Mouse (Mus musculus) MEL (cell line): ENCODE results near the gene Galnt2. TPM values are rescaled to one million over a fixed set of nuclear protein-coding genes. Genes with fewer than 3 reads are reported as not detected.

Experiments
- DNase-seq: peaks from one replicate; pipeline ENCODE4 v3.0.0; 2011; ENCODE audit warnings: low read depth, low spot score
- H3K27ac ChIP-seq: 2 replicates; pipeline ENCODE4 v1.5.1; 2012; ENCODE audit warnings: low read depth, mild to moderate bottlenecking, control low read depth, low read length, moderate library complexity; ENCODE audit not compliant: control insufficient read depth
- H3K27me3 ChIP-seq, 2 experiments: fragments of 150-350 bp in 1 of 2; sonication (generic) in 1 of 2; 2 replicates each; pipeline ENCODE4 v1.6.1; 2012; ENCODE audit warnings: low read length in 2 of 2, mild to moderate bottlenecking in 2 of 2, improper control_type of control experiment in 1 of 2, moderate library complexity in 1 of 2; ENCODE audit not compliant: insufficient read depth in 2 of 2, control insufficient read depth in 1 of 2
- H3K36me3 ChIP-seq, 2 experiments: 2 replicates each; pipeline ENCODE4 v1.6.1; 2012 to 2014; ENCODE audit warnings: low read length in 2 of 2, improper control_type of control experiment in 1 of 2, inconsistent platforms in 1 of 2, mild to moderate bottlenecking in 1 of 2; ENCODE audit not compliant: insufficient read depth in 2 of 2, control insufficient read depth in 1 of 2
- H3K4me1 ChIP-seq, 2 experiments: fragments of 150-350 bp in 1 of 2; sonication (generic) in 1 of 2; 2 replicates each; pipeline ENCODE4 v1.6.1; 2012; ENCODE audit warnings: low read length in 2 of 2, improper control_type of control experiment in 1 of 2, mild to moderate bottlenecking in 1 of 2; ENCODE audit not compliant: insufficient read depth in 2 of 2, control insufficient read depth in 1 of 2
- H3K4me3 ChIP-seq, 2 experiments: fragments of 150-350 bp in 1 of 2; sonication (generic) in 1 of 2; 2 replicates each; pipeline ENCODE4 v1.5.1; 2012; ENCODE audit warnings: low read depth in 2 of 2, low read length in 2 of 2, mild to moderate bottlenecking in 2 of 2, moderate library complexity in 2 of 2, control low read depth in 1 of 2, improper control_type of control experiment in 1 of 2; ENCODE audit not compliant: control insufficient read depth in 1 of 2, insufficient read depth in 1 of 2
- H3K79me2 ChIP-seq: 2 replicates; pipeline ENCODE4 v1.6.1; 2012; ENCODE audit warnings: mild to moderate bottlenecking, low read length, moderate library complexity; ENCODE audit not compliant: control insufficient read depth, poor library complexity, insufficient read depth
- H3K9ac ChIP-seq: 2 replicates; pipeline ENCODE4 v1.6.1; 2012; ENCODE audit warnings: low read depth, mild to moderate bottlenecking, control low read depth, low read length, moderate library complexity; ENCODE audit not compliant: control insufficient read depth, poor library complexity, severe bottlenecking
- H3K9me3 ChIP-seq: fragments of 150-350 bp; sonication (generic); replicated peaks from 2 replicates; pipeline ENCODE4 v1.6.1; 2012; ENCODE audit warnings: mild to moderate bottlenecking, low read length, improper control_type of control experiment, moderate library complexity; ENCODE audit not compliant: insufficient read depth
- BHLHE40 ChIP-seq: IDR thresholded peaks from 2 replicates; pipeline ENCODE4 v1.6.1; 2012; ENCODE audit warnings: low read depth, mild to moderate bottlenecking, inconsistent platforms, low read length, improper control_type of control experiment, borderline replicate concordance
- CHD2 ChIP-seq: IDR thresholded peaks from 2 replicates; pipeline ENCODE4 v1.6.1; 2011; ENCODE audit warnings: low read length, improper control_type of control experiment
- E2F4 ChIP-seq: IDR thresholded peaks from 2 replicates; pipeline ENCODE4 v1.6.1; 2011; ENCODE audit warnings: low read depth, low read length, improper control_type of control experiment, borderline replicate concordance
- GATA1 ChIP-seq: IDR thresholded peaks from 2 replicates; pipeline ENCODE4 v1.6.1; 2011; ENCODE audit warnings: low read depth, low read length, improper control_type of control experiment
- JUND ChIP-seq: IDR thresholded peaks from 2 replicates; pipeline ENCODE4 v1.6.1; 2011; ENCODE audit warnings: low read depth, mild to moderate bottlenecking, improper control_type of control experiment, low read length
- KAT2A ChIP-seq: conservative IDR thresholded peaks from 2 replicates; pipeline ENCODE4 v1.6.1; 2012; ENCODE audit warnings: low read depth, low read length, improper control_type of control experiment, inconsistent platforms
- MEF2A ChIP-seq: IDR thresholded peaks from 2 replicates; pipeline ENCODE4 v1.6.1; 2014; ENCODE audit warnings: low read depth, mild to moderate bottlenecking, inconsistent platforms, low read length, improper control_type of control experiment; ENCODE audit not compliant: poor library complexity, insufficient replicate concordance, severe bottlenecking; ENCODE audit errors: extremely low read depth
- MXI1 ChIP-seq: IDR thresholded peaks from 2 replicates; pipeline ENCODE4 v1.6.1; 2011; ENCODE audit warnings: mild to moderate bottlenecking, low read depth, low read length, improper control_type of control experiment
- MYB ChIP-seq: IDR thresholded peaks from 2 replicates; pipeline ENCODE4 v1.6.1; 2011; ENCODE audit warnings: mild to moderate bottlenecking, low read depth, low read length, improper control_type of control experiment
- MYC ChIP-seq: IDR thresholded peaks from 2 replicates; pipeline ENCODE4 v1.6.1; 2011; ENCODE audit warnings: low read depth, mild to moderate bottlenecking, low read length, improper control_type of control experiment, moderate library complexity
- NELFE ChIP-seq: IDR thresholded peaks from 2 replicates; pipeline ENCODE4 v1.6.1; 2011; ENCODE audit warnings: low read depth, low read length, improper control_type of control experiment
- NRF1 ChIP-seq: IDR thresholded peaks from 2 replicates; pipeline ENCODE4 v1.6.1; 2014; ENCODE audit warnings: low read depth, mild to moderate bottlenecking, inconsistent platforms, low read length, improper control_type of control experiment, moderate library complexity; ENCODE audit not compliant: poor library complexity, insufficient read depth, severe bottlenecking
- POLR2A ChIP-seq, 2 experiments: IDR thresholded peaks; 2 replicates each; pipeline ENCODE4 v1.6.1; 2011 to 2012; ENCODE audit warnings: low read length in 2 of 2, mild to moderate bottlenecking in 2 of 2, control low read depth in 1 of 2, improper control_type of control experiment in 1 of 2, low read depth in 1 of 2, moderate library complexity in 1 of 2; ENCODE audit not compliant: control insufficient read depth in 1 of 2, insufficient read depth in 1 of 2, poor library complexity in 1 of 2
- POLR2AphosphoS2 ChIP-seq: IDR thresholded peaks from 2 replicates; pipeline ENCODE4 v1.6.1; 2011; ENCODE audit warnings: low read length, improper control_type of control experiment
- RAD21 ChIP-seq: IDR thresholded peaks from 2 replicates; pipeline ENCODE4 v1.6.1; 2011; ENCODE audit warnings: mild to moderate bottlenecking, low read depth, low read length, improper control_type of control experiment
- SIN3A ChIP-seq: IDR thresholded peaks from 2 replicates; pipeline ENCODE4 v1.6.1; 2012; ENCODE audit warnings: low read length, improper control_type of control experiment, inconsistent platforms
- SMC3 ChIP-seq: IDR thresholded peaks from 2 replicates; pipeline ENCODE4 v1.6.1; 2011; ENCODE audit warnings: low read depth, low read length, improper control_type of control experiment
- TAL1 ChIP-seq: IDR thresholded peaks from 2 replicates; pipeline ENCODE4 v1.6.1; 2012; ENCODE audit warnings: mild to moderate bottlenecking, inconsistent platforms, low read length, moderate library complexity, mixed read lengths
- TBP ChIP-seq: IDR thresholded peaks from 2 replicates; pipeline ENCODE4 v1.8.0; 2011; ENCODE audit warnings: low read depth, low read length, improper control_type of control experiment
- TCF12 ChIP-seq: IDR thresholded peaks from 2 replicates; pipeline ENCODE4 v1.6.1; 2014; ENCODE audit warnings: low read depth, mild to moderate bottlenecking, inconsistent platforms, low read length, improper control_type of control experiment, moderate library complexity
- UBTF ChIP-seq: IDR thresholded peaks from 2 replicates; pipeline ENCODE4 v1.6.1; 2012; ENCODE audit warnings: low read depth, mild to moderate bottlenecking, inconsistent platforms, low read length, improper control_type of control experiment, moderate library complexity, borderline replicate concordance; ENCODE audit not compliant: insufficient read depth
- USF1 ChIP-seq: IDR thresholded peaks from 2 replicates; pipeline ENCODE4 v1.6.1; 2014; ENCODE audit warnings: low read depth, mild to moderate bottlenecking, inconsistent platforms, low read length, improper control_type of control experiment, moderate library complexity
- USF2 ChIP-seq, 2 experiments: IDR thresholded peaks; 2 replicates each; pipeline ENCODE4 v1.6.1; 2011 to 2012; ENCODE audit warnings: improper control_type of control experiment in 2 of 2, low read length in 2 of 2, borderline replicate concordance in 1 of 2, inconsistent platforms in 1 of 2, low read depth in 1 of 2, mild to moderate bottlenecking in 1 of 2; ENCODE audit not compliant: insufficient read depth in 1 of 2
- ZC3H11A ChIP-seq: IDR thresholded peaks from 2 replicates; pipeline ENCODE4 v1.6.1; 2012; ENCODE audit warnings: low read depth, mild to moderate bottlenecking, inconsistent platforms, low read length, improper control_type of control experiment
- ZMIZ1 ChIP-seq: IDR thresholded peaks from 2 replicates; pipeline ENCODE4 v1.6.1; 2012; ENCODE audit warnings: low read depth, mild to moderate bottlenecking, inconsistent platforms, low read length, improper control_type of control experiment, moderate library complexity
- ZNF384 ChIP-seq: IDR thresholded peaks from 2 replicates; pipeline ENCODE4 v1.6.1; 2012; ENCODE audit warnings: low read depth, mild to moderate bottlenecking, inconsistent platforms, low read length, improper control_type of control experiment
- polyA plus RNA-seq, 2 experiments: library from polyadenylated mRNA; stranded (reverse) in 1 of 2; unstranded in 1 of 2; fragments of >175 nt in 1 of 2; fragments of >200 nt in 1 of 2; gene quantifications; 2 replicates each; pipeline versions ENCODE4 v1.2.1 to v1.2.4; 2012; ENCODE audit warnings: low replicate concordance in 2 of 2, low read depth in 1 of 2; ENCODE audit not compliant: insufficient read length in 2 of 2, insufficient read depth in 1 of 2, missing spikeins in 1 of 2
- total RNA-seq: library from RNA; depleted of rRNA; stranded (reverse); fragments of 300-350 nt; gene quantifications from 2 replicates; pipeline ENCODE4 v1.2.3, GENCODE M21; 2012

Gene Galnt2
- total and polyA plus RNA-seq, 3 experiments: 12.0 to 14.5 TPM; not detected in 1

DNA sequence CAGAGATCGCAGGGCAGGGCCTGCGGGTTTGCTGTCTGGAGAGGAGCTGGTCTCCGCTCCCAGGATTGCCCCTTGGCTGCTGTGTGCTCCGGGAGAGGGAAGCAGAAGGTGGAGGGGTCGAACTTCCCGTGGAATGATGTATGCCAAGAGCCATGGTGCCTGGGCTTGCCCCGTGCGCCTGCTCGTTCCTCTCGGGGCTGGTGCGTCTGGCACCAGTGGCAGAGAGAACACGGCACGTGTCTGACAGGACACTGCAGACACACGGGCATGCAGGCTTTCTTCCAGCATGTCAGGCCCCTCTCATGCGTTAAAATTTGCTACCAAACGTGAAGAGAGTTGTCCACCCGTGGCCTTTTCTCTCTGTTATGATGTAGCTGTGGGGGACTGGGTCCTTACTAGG, 80.5 kb downstream of the Galnt2 start:
- Histone ChIP-seq H3K4me1 (no peaks in the 10 kb centered on the region), H3K27ac (no peak overlapping the region), H3K9ac (no peak overlapping the region), H3K36me3 (no peaks in the 10 kb centered on the region), H3K4me3 (no peak overlapping the region), H3K79me2 (no peaks in the 10 kb centered on the region), H3K9me3 (no peaks in the 10 kb centered on the region), H3K27me3 (no peaks in the 10 kb centered on the region)
- DNase-seq: no peak
- TF ChIP-seq NRF1: no peak
- TF ChIP-seq JUND: no peak
- no peak for TF ChIP-seq SMC3
- no peak for TF ChIP-seq NELFE
- no peak for TF ChIP-seq MEF2A
- no peak for TF ChIP-seq RAD21
- TF ChIP-seq ZMIZ1: no peak
- TF ChIP-seq MYC: no peak
- TF ChIP-seq USF2 (IDR thresholded peaks at IDR 0.05; ENCODE audit: borderline replicate concordance in 1 of 2, insufficient read depth in 1 of 2, low read depth in 1 of 2, low read length in 2 of 2): no peak
- TF ChIP-seq ZC3H11A: no peak
- no peak for TF ChIP-seq MYB
- TF ChIP-seq TBP: no peak
- TF ChIP-seq BHLHE40: no peak
- no peak for TF ChIP-seq MXI1

DNA sequence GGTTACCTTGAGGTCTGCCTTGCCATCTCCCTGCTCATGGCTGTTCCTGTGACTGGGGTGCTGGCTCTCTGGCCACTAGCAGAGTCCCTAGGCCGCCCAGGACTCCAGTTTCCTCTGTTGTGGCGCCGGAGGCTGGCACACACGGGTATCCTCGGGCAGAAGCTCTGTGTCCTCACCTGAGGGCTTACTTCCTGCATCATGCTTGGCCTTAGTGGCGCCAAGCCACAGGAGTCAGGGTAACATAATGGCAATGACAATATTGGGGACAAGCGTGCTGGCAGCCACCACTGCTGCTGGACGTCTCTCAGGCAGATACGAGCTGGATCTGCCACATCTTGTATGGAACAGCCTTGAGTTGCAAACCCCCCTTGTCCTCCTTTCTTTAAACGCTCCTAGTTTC, 81.0 kb downstream of the Galnt2 start:
- no peaks in the 10 kb centered on the region for H3K36me3 ChIP-seq
- DNase-seq: no peak
- H3K4me1 ChIP-seq: no peaks in the 10 kb centered on the region
- no peaks in the 10 kb centered on the region for H3K79me2 ChIP-seq
- no peak overlapping the region for H3K4me3 ChIP-seq
- no peak overlapping the region for H3K27ac ChIP-seq
- H3K27me3 ChIP-seq: no peaks in the 10 kb centered on the region
- no peak for TF ChIP-seq USF1
- TF ChIP-seq TAL1: no peak
- TF ChIP-seq POLR2AphosphoS2: no peak
- no peak for TF ChIP-seq CHD2
- no peak for TF ChIP-seq GATA1
- TF ChIP-seq MYC: no peak
- no peak for TF ChIP-seq KAT2A
- no peak for TF ChIP-seq POLR2A (IDR thresholded peaks at IDR 0.05; ENCODE audit: control insufficient read depth in 1 of 2, insufficient read depth in 1 of 2, low read depth in 1 of 2, low read length in 2 of 2, poor library complexity in 1 of 2)
- TF ChIP-seq MEF2A: no peak
- TF ChIP-seq SIN3A: no peak
- no peak for TF ChIP-seq UBTF
- no peak for TF ChIP-seq MYB
- TF ChIP-seq SMC3: no peak
- TF ChIP-seq TCF12: no peak
- no peak for TF ChIP-seq ZNF384
- no peak for TF ChIP-seq E2F4
- H3K9ac ChIP-seq: no peak overlapping the region
- H3K9me3 ChIP-seq: no peaks in the 10 kb centered on the region
